Mouse (Mus musculus): ENCODE measurements around the gene Gm45713.
"Not testable (repeated sequence)": the region's sequence is repeated elsewhere in the genome, so short reads cannot be mapped to it uniquely, and the experiment has no call there.

The Gm45713 gene

DNA sequence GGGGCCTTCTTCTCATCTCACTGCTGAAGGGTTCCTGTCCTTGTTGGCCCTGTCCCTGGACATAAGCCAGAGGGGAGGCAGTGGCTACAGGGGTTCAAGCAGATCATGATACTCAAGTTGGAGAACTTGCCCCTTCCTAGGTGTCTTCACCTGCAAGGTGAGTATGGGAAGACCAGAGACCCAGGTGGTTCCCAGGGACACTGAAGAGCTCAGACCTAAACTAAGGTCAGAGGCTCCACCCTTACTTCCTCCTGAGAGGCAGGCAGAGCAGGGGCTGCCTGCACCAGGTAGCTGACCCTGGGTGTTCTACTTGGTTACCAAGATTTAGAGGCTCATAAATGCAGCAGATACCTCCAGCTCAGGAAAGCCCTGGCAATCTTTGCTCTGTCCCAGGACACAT lies 14.1 kb downstream of the Gm45713 start:
- no peak for DNase-seq

DNA sequence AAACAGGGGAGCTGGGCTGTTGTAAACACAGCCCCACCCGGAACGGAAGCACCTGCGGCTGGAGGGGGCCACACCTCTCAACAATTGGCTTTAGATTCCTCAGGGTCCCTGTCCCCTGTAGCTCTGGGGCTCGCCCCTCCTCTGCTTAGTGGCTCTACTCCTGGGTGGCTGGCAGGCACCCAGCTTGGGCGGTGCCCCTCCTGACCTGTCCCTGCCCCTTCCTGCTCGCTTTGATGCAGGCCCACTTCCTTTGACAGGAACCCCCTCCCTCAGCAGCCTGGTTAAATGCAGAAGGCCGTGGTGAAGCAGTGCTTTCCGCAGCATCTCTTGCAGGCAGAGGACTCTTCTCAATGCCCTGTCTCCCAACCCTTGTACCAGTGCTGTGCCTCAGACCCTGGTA lies 14.6 kb downstream of the Gm45713 start:
- peak; percentile 85 to 92 for DNase-seq

DNA sequence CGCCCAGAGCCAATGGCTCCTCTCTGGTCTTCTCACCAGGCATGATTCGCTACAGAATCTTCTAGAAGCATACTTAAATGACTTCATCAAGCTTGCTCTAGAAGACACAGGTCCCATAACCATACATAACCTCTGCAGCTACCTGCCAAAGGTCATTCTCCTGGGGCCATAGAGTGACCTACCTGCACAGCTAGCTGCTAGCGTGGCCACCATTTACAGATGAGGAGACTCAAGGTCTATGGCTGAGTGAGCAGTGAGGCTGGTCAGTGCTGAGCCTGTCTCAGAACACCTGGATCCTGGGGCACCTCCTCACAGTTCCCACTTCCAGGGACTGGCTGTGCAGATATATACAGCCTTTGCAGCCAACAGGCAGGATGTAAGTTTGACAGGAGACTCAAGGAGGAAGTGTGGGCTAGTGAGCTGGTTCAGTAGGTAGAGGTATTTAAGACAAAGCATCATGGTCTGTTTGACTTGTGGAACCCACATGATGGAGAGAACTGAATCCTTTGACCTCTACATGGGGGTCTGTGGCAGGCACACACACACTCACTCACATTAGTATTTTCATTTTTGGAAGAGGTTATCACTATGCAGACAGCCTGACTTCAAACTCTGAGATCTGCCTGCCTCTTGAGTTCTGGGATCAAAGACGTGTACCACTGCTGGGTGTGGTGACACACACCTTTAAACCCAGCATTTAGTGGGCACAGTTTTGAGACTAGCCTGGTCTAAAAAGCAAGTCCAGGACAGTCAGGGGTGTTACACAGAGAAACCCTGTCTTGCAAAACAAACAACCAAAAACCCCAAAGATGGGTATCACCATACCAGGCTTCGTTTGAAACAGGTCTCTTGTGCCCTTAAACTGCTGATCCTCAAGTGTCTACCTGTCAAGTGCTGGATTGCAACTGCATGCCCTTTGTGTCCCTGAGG lies 16.0 kb downstream of the Gm45713 start:
- no peak for DNase-seq

DNA sequence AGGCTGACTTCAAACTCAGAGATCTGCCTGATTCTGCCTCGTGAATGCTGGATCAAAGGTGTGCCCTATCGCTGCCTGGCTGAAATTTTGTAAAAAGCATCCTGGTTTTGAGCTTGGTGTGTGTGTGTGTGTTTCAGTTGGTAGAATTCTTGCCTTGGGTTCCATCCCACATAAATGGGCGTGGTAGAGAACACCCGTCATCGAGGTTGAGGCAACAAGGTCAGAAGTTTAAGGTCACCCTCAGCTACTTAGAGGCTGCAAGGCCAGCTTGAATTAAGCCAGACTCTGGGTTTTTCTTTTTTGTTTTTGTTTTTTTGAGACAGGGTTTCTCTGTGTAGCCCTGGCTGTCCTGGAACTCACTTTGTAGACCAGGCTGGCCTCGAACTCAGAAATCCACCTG lies 17.7 kb downstream of the Gm45713 start:
- DNase-seq, result no peak

DNA sequence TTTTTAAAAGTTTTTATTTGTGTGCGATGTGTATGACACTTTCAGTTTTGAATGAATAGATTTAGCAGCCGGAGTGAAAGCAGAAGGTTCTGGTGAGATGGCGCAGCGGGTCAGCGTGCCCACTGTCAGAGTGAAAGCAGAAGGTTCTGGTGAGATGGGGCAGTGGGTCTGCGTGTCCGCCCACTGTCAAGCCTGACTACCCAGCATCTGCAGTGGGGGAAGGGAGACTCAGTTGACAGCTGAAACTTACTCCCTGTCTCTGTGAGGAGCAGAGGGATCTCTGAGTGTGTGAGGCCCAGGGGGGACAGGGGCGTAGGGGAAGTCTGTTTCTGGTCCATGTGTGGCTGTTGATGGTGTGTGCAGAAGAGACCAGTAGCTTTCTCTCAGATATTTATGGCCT lies 18.5 kb downstream of the Gm45713 start:
- DNase-seq, result no peak

DNA sequence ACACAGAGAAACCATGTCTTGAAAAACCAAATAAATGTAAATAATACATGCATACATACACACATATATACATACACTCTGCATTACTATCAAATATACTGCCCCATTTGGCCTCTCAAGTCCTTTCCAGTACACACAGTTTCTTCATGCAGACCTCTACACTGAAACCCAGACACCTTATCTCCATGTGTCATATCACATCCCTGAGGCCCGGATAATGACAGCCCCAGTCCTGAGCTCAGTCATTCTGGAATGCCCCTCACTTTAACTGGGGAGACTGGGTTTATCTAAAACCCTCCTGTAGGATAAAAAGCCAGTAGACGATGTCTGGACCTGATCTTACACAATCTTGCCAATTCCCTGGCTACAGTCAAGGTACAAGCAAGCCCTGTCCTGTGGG lies 22.6 kb downstream of the Gm45713 start:
- DNase-seq, result no peak

DNA sequence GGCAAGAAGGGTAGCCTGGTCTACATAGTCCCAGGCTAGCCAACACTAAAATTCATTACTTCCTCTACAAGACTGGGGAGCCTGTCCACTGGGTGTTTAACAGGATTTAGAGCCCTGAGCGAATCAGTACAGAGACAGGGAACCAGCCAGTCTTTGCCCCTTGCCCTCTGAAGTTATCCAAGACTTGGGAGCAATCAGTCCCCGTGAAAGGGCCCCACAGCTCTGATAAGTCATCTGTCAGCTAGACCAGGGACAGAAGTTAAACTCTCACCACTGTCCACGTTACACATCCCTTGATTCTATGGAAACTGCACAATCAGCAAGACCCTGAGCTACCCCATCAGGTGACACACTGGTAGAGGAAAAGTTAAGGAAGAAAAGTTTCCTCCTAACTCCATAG lies 23.5 kb downstream of the Gm45713 start:
- no peak for DNase-seq

DNA sequence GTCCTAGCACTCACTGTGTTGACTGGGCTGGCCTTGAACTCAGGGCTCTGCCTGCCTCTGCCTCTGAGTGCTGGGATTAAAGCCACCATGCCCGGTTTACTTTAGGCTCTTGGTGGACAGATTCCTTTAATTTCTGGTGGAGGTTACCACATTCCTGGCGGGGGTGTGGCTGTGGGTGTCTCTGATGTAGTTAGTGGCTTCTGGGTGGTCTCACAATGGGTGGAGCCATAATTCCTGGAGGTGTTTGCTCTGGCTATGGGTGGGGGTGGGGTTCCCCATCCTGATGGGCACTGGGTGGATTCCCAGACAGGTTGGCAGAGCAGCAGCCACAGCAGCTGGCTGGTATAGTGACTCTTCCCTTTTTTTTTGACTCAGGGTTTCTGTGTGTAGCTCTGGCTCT lies 24.1 kb downstream of the Gm45713 start:
- no peak for DNase-seq

DNA sequence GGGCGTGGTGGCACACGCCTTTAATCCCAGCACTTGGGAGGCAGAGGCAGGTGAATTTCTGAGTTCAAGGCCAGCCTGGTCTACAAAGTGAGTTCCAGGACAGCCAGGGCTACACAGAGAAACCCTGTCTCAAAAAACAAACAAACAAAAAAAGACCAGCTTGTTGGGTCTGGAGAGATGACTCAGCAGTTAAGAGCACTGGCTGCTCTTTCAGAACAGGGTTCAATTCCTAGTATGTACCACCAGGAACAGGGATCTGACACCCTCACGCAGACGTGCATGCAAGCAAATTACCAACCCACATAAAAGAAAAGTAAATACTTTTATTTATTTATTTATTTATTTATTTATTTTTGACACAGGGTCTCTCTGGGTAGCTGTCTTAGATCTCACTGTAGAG lies 25.9 kb downstream of the Gm45713 start:
- not testable (repeated sequence) for DNase-seq

DNA sequence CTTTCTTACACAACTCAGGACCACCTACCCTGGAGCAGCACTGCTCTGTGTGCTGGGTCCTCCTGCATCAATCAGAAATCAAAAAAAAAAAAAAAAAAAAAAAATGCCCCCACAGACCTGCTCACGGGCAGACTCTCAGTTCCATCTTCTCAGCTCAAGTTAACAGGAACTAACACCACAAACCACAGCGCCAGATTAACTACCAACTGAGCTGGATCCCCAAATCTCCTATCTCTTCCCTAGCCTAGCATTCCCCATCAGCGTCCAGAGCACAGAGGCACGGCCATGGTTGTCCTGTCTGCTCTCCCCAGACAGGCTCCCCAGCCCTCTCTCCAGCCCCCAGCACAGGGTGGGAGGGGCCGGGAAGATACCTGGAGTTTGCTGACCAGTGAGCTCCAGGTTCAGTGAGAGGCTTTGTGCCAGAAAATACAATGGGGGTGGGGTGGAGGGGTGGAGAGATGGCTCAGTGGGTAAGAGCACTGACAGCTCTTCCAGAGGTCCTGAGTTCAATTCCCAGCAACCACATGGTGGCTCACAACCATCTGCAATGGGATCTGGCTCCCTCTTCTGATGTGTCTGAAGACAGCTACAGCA lies 28.9 kb downstream of the Gm45713 start:
- DNase-seq, result no peak

DNA sequence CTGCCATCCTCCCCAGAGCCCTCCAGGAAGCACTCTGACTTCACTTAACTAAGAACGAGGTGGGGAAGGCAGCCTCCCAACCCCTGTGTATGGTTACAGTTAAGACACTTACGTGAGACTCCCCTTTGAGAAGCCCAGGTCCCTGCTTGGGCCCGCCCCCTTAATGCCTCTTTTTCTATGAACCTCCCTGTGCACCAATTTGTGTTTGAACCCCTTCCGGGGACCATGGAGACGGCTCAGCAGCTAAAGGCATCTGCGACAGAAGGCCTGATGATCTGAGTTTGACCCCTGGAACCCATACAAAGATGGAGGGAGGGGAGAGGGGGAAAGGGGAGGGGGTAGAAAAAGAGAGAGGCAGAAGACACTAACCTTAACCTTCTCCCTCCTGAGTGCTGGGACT lies 29.6 kb downstream of the Gm45713 start:
- DNase-seq, result no peak

DNA sequence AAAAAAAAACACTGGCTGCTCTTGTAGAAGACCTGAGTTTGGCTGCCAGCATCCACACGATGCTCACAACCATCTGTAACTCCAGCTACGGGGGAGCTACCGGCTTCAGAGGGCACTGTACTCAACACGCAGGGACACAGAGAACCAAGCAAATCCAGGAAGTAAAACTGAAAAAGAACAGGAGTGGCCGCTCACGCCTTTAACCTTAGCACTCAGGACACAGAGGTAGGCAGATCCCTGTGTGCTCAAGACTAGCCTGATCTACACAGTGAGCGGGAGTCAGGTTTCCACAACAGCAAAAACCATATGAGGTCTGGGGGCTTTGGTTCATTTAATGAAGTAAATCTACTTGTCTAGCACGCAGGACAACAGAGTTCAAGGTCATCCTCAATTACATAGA lies 30.5 kb downstream of the Gm45713 start:
- no peak for DNase-seq

DNA sequence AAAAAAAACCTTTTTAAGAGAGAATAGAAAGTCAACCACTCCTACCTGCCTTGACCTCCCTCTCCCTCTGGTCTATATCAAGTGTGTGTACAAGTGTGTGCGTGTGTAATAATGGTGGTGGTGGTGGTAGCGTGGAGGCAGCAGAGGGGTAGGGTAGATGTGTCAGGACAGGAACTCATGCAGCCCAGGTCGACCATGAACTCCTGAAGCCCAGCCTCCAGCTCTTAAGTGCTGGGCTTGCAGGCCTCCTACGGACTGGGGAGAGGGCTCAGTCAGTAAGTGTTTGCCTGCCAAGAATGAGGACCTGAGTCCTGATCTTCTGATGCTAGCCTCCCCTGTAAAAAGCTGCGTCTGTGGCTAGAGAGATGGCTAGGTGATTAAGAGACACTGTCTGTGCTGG lies 31.1 kb downstream of the Gm45713 start:
- no peak for DNase-seq

DNA sequence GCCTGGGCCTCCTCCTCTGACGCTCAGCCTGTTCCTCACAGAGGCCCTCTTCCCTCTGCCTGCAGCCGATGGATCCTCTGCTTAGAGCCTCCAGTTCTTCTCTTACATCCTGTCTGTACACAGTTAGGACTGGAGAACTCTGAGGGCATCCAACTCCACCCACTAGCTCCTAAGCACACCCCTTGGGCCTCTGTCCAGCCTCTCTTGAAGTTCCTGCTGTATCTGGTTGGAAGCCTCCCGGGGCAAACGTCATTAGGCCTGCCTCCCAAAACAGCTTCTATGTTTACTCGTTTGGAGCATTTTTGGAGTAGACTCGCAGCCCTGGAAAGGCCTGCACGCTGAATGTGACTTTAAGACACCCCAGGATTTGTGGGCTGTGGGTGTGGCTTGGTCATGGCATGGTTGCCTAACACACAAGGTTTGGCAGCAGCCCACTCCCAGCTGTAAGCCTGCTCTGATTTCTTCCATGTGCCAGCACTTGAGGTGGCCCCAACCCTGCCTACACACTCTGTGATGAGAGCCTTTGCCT lies 32.3 kb downstream of the Gm45713 start, which contains the start of gene Fcgrt:
Fcgrt (minus strand) TSS at position 200 of the 529 bp plus-strand sequence.
- DNase-seq, result no peak

DNA sequence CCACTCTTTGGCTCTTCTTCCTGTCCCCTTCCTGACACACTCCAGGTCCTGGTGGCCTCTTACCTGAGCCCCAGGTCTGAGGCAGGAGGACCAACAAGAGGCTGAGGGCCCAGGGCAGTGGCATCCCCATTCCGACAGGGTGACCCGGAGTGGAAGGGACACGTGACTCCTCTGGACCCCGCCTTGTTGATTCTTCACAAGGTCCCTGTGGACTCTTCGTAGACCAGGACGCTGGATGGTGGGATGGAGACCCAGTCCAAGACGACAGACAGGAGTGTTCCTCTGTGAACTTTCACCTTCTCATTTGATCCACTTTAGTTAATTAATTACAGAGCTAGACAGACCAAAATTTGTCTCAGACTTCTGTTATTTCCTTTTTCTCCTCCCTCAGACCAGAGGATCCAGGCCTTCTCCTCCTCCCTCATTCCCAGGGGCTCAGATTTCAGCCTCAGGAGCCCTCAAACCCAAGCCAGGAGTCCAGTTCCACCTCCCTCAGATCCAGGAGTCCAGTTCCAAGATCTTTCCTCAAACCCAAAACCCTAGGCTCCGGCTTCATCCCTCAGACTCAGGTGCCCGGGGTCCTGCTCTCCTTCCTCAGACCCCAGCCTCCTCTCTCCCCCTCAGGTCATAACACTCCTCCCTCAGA lies 33.0 kb downstream of the Gm45713 start:
- no peak for DNase-seq

DNA sequence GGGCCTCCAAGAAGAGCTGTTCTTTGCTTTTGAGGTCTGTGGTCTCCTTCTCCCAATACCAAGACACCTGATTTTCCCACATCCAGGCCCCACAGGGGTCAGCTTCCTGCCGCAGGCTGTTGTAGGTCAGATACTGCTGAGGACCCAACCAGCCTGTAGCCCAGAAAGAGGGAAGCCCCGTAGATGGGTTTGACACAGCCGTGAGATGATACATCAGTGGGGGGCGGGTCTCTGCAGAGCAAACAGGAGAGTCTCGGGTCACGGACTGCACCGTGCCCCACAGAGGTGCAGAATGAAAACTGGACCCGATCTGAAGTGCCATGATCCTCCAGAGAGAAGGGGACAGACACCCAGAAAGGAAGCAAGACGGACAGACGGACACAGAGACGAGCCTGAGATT lies 33.6 kb downstream of the Gm45713 start:
- DNase-seq, result no peak

DNA sequence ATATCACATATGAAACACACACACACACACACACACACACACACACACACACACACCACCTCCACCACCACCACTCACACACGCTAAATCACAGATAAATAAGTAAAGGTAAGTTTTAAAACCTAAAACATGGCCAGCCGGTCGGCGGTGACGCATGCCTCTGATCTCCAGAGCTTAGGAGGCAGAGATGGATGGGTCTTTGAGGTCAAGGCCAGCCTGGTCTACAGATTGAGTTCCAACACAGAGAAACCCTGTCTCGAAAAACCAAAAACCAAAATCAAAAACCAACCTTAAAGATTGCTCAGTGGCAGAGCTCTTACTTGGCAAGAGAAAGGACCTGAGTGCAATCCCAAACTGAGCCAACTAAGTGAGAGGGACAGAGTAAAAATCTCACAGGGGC lies 36.0 kb downstream of the Gm45713 start:
- no peak for DNase-seq

DNA sequence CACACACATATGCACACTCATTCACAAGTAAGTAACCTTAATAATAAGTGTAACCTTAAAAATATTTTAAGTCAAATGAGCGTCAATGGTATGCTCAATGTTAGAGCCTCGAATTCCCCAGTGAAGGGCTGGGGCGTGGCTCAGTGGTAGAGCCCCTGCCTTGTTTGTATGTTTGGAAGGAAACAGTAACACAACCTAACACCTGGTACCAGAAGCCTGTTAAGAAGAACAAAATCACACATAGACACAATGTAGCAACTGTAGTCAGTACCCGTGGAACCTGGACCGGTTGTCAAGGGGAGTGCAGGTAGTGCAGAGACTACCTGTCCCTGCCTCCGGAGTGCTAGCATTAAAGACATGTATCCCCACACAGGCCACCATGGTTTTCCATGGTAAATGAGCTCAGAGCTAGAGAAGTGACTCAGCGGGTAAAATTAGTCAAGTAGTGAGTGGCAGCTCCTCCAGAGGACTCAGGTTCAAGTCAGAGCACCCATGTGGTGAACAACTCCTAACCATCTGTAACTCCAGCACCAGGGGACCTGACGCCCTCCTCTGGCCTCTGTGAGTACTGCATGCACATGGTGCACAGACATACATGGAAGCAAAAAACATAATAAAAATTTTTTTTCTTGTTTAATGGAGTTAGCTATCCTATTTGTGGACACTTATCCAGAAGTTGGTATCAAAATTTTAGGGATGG lies 37.3 kb downstream of the Gm45713 start:
- DNase-seq, result no peak

DNA sequence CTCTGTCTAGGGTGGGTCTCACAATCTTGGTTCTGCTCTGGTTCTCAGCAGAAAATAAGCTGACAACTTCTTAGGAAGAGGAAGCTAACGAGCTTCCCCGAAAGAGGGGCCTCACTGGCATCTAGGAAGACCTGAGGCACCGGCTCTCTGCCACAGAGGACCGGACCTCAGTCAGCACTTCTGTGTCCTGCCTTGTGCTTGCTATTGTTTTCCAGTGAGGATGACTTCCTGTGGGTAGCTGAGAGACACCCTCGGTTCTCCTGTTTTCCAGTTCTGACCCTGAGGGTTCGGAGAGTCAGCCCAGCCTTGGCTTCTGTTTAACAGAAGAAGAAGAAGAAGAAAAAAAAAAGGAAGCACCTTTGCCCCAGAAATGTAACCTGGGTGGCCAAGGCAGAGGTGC lies 38.6 kb downstream of the Gm45713 start:
- no peak for DNase-seq

DNA sequence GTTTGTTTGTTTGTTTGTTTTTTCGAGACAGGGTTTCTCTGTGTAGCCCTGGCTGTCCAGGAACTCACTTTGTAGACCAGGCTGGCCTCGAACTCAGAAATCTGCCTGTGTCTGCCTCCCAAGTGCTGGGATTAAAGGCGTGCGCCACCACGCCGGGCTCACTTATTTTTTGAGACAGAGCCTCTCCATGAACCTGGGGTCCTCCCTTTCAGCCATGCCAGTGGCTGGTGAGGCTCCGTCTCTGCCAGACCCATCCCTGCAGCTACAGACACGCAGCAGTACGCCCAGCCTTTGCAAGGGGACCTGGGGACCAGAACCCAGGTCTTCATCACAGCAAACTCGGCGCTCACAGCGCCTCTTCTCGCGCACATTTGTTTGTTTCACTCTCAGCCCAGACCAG lies 40.1 kb downstream of the Gm45713 start:
- DNase-seq, result not testable (repeated sequence)

DNA sequence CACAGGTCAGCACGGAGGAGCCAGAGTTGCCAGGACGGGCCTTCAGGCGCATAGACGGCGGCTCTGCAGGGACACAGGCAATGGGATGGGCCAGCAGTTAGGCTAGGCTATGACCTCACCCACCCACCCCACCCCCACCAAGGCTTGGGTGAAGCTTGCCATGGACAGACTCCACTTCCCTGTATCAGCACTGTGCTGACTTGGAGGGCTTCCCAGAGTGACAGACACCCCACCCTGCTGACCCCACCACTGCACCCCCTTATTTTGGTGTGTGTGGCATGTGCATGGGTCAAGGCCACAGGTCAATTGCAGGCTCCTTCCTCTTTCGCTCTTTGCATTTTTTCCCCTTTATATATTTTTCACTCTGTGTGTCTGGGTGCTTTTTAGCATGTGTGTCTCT lies 40.7 kb downstream of the Gm45713 start:
- no peak for DNase-seq

DNA sequence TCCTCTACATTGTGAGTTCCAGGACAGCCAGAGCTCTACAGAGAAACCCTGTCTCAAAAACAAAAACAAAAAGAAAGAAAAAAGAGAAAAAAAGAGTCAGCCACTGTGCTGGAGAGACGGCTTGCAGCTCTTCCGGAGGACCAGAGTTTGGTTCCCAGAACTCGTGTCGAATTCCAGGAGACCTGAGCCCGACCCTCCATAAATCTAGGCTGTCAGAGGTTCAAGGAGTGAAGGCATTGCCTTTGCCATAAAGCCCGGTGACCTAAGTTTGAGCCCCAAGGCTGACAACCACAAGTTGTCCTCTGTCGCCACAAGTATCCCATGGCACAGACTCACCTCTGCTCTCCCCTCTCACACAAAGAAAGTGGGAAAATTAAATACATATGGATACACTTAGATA lies 41.9 kb downstream of the Gm45713 start:
- DNase-seq, result no peak

DNA sequence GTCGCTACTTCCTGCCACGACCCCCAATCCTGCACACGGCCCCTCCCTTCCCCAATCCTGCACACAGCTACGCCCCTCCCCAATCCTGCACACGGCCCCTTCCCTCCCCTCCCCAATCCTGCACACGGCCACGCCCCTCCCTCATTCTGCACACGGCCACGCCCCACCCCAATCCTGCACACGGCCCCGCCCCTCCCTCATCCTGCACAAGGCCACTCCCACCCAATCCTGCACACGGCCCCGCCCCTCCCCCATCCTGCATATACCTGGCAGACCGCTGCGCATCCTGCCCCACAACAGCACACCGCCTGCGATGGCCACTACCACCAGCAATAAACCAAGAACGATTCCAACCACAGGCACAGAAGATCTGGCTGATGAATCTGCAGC lies 42.5 kb downstream of the Gm45713 start:
- DNase-seq, result peak in 1 of 2 experiments; percentile 22
